Mouse (Mus musculus): ENCODE results near the gene Ly86. TPM values are rescaled to one million over a fixed set of nuclear protein-coding genes. Genes with fewer than 3 reads are reported as not detected.

The Ly86 gene
- total and polyA plus RNA-seq, 2 experiments = 4.4 to 8.6 TPM

DNA sequence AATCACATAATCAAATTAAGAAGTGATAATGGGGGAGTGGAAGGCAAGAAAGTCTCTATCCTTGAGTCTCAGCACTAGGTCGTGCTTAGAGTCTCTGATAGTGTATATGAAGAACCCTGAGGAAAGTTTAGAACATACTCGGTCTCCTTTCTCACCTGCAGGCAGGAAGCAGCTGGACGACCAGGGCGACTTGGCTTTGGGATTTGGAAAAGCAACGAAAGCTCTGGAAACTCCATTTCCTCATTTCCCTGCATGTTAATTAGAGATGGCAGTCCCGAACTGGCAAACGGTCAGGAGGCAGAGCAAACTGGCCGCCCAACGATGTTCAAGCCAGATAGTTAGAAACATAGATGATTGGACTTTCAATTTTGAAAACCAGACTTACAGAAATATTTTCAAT lies 89.8 kb downstream of the Ly86 start:
- Histone ChIP-seq H3K9ac (ENCODE audit: low read depth, low read length) (no peak overlapping the region; the same call in 1 of the 2 replicates), H3K36me3 (ENCODE audit: control insufficient read depth, insufficient read depth, low read length) (no peaks in the 10 kb centered on the region), H3K4me3 (ENCODE audit: insufficient read depth, low read depth, low read length) (no peak overlapping the region), H3K79me2 (ENCODE audit: control insufficient read depth, insufficient read depth, low read length) (no peaks in the 10 kb centered on the region), H3K27me3 (ENCODE audit: control insufficient read depth, insufficient read depth, low read length) (no peaks in the 10 kb centered on the region), H3K4me1 (ENCODE audit: control insufficient read depth, insufficient read depth, low read length) (0 out of 2 replicates have a peak, but pooled peaks cover 2% of the 10 kb centered on the region), H3K27ac (replicated peaks; ENCODE audit: insufficient read depth, low read depth, low read length) (peak overlapping the region; percentile 46; the same call in 1 of the 2 replicates)
- no peak for DNase-seq (ENCODE audit: extremely low read depth, low read depth, low spot score)
- TF ChIP-seq POLR2A (IDR thresholded peaks at IDR 0.05; ENCODE audit: extremely low read depth, insufficient read depth, low read length) (no peak), CTCF (IDR thresholded peaks at IDR 0.05; ENCODE audit: low read depth, low read length) (no peak)
- WGBS = 36% methylated on average over 9 of the region's 9 CpGs

DNA sequence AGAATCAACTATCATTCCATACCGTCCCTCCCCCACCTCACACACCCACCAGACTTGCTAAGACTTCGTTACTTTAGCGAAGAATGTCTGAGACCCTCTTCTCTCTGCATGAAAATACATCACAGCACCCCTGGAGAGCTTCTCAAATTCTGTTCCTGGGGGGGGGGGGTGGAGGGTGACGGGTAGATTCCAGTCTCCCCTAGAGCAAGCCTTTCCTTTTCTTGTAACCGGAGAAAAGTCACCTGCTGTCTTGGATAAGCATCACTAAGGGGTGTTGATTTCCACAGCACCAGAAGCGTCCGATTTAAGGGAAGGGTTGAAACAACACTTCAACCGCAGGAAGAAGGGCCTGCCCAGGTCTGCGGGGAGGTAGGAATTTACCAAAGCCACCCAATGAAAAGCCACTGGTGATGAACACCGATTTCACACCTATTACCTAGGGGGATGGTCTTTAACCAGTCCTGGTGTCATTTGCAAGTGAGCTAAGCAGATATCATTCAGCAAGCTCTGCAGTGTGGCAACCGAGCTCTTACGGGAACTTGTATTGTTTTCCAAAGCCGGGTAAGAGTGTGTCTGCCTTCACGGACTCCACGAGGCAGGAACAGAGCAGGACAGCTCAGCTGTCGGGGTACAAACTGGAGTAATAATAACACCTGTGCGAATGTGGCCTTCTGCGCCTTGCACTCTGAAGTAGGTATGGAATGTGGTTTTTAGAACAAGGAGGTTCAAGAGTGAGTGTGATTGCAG lies 91.4 kb downstream of the Ly86 start:
- Histone ChIP-seq H3K9ac (ENCODE audit: low read depth, low read length) (no peak overlapping the region), H3K27me3 (ENCODE audit: control insufficient read depth, insufficient read depth, low read length) (no peaks in the 10 kb centered on the region), H3K4me3 (ENCODE audit: insufficient read depth, low read depth, low read length) (no peak overlapping the region), H3K79me2 (ENCODE audit: control insufficient read depth, insufficient read depth, low read length) (no peaks in the 10 kb centered on the region), H3K27ac (replicated peaks; ENCODE audit: insufficient read depth, low read depth, low read length) (no peak overlapping the region), H3K36me3 (ENCODE audit: control insufficient read depth, insufficient read depth, low read length) (no peaks in the 10 kb centered on the region), H3K4me1 (ENCODE audit: control insufficient read depth, insufficient read depth, low read length) (0 out of 2 replicates have a peak, but pooled peaks cover 2% of the 10 kb centered on the region)
- no peak for DNase-seq (ENCODE audit: extremely low read depth, low read depth, low spot score)
- TF ChIP-seq POLR2A (IDR thresholded peaks at IDR 0.05; ENCODE audit: extremely low read depth, insufficient read depth, low read length) = no peak
- no peak for TF ChIP-seq CTCF (IDR thresholded peaks at IDR 0.05; ENCODE audit: low read depth, low read length)
- WGBS = 68% methylated on average over 18 of the region's 18 CpGs

DNA sequence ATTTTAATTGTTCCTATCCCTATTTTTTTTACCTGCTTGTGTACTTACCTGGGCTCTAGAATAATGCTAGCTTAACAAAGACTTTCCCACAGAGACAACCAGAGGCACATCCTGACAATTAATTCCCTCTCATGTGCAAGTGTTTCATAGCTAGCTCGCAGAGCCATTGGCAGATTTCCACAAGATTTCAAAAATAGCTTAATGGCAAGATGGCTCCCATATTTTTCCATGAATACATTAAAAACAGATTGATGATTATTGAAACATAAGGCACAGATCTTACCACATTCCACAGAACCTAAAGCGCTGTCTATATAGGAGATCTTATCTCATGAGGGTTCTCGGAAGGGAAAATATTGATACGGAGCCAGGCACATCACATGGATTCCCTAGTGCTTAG lies 93.8 kb downstream of the Ly86 start:
- H3K4me3 ChIP-seq (ENCODE audit: insufficient read depth, low read depth, low read length) = no peak overlapping the region
- no peaks in the 10 kb centered on the region for H3K36me3 ChIP-seq (ENCODE audit: control insufficient read depth, insufficient read depth, low read length)
- DNase-seq (ENCODE audit: extremely low read depth, low read depth, low spot score) = no peak
- no peaks in the 10 kb centered on the region for H3K27me3 ChIP-seq (ENCODE audit: control insufficient read depth, insufficient read depth, low read length)
- TF ChIP-seq CTCF (IDR thresholded peaks at IDR 0.05; ENCODE audit: low read depth, low read length) (no peak), POLR2A (IDR thresholded peaks at IDR 0.05; ENCODE audit: extremely low read depth, insufficient read depth, low read length) (no peak)
- no peaks in the 10 kb centered on the region for H3K79me2 ChIP-seq (ENCODE audit: control insufficient read depth, insufficient read depth, low read length)
- H3K9ac ChIP-seq (ENCODE audit: low read depth, low read length) = no peak overlapping the region
- H3K27ac ChIP-seq (replicated peaks; ENCODE audit: insufficient read depth, low read depth, low read length) = no peak overlapping the region
- H3K4me1 ChIP-seq (ENCODE audit: control insufficient read depth, insufficient read depth, low read length) = 0 out of 2 replicates have a peak, but pooled peaks cover 2% of the 10 kb centered on the region
- WGBS = 93% methylated on average over 4 of the region's 4 CpGs

DNA sequence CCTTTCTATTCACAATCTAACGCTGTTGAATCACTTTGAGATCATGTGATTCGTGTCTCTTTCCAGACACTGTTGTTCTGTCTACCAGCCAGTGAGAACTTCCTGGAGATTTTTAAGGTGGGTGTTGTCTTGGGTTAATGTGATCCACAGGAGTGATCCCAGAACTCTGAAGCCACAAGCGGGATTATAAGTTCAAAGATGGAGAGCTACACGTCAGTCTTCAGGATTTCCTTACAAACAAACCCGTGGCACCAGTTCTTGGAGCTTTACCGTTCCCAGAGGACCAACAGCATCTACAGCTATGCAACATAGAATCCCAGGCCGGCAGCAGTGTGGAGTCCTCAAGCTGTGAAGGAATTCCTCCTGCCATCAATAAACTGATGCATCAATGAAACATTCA lies 94.5 kb downstream of the Ly86 start:
- no peak for DNase-seq (ENCODE audit: extremely low read depth, low read depth, low spot score)
- Histone ChIP-seq H3K9ac (ENCODE audit: low read depth, low read length) (no peak overlapping the region), H3K36me3 (ENCODE audit: control insufficient read depth, insufficient read depth, low read length) (no peaks in the 10 kb centered on the region), H3K79me2 (ENCODE audit: control insufficient read depth, insufficient read depth, low read length) (no peaks in the 10 kb centered on the region), H3K27ac (replicated peaks; ENCODE audit: insufficient read depth, low read depth, low read length) (no peak overlapping the region), H3K4me1 (ENCODE audit: control insufficient read depth, insufficient read depth, low read length) (0 out of 2 replicates have a peak, but pooled peaks cover 2% of the 10 kb centered on the region), H3K27me3 (ENCODE audit: control insufficient read depth, insufficient read depth, low read length) (no peaks in the 10 kb centered on the region), H3K4me3 (ENCODE audit: insufficient read depth, low read depth, low read length) (no peak overlapping the region)
- 78% methylated on average over 7 of the region's 7 CpGs for WGBS
- TF ChIP-seq POLR2A (IDR thresholded peaks at IDR 0.05; ENCODE audit: extremely low read depth, insufficient read depth, low read length) (no peak), CTCF (IDR thresholded peaks at IDR 0.05; ENCODE audit: low read depth, low read length) (no peak)

DNA sequence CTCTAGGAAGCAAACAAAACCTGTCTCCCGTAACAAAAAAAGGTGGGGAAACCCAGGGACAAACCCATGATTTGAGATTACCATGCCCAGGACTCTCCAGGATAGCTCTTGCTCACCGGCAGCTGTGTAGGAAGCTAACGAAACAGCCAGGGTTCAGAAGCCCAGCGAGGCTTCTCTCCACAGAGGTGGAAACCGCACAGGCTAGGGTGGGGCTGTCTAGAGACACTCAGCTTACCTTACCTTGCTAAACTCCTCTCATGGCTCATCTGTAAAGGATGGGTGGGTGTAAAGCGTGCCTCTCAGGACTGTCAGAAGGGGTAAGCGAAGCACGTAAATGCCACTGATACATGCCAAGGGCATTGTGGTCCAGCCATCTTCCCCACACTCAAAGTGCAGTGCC lies 94.9 kb downstream of the Ly86 start:
- TF ChIP-seq POLR2A (IDR thresholded peaks at IDR 0.05; ENCODE audit: extremely low read depth, insufficient read depth, low read length) = no peak
- TF ChIP-seq CTCF (IDR thresholded peaks at IDR 0.05; ENCODE audit: low read depth, low read length) = no peak
- DNase-seq (ENCODE audit: extremely low read depth, low read depth, low spot score) = no peak
- H3K4me3 ChIP-seq (ENCODE audit: insufficient read depth, low read depth, low read length) = no peak overlapping the region
- no peak overlapping the region for H3K9ac ChIP-seq (ENCODE audit: low read depth, low read length)
- no peaks in the 10 kb centered on the region for H3K27me3 ChIP-seq (ENCODE audit: control insufficient read depth, insufficient read depth, low read length)
- no peak overlapping the region for H3K27ac ChIP-seq (replicated peaks; ENCODE audit: insufficient read depth, low read depth, low read length)
- 88% methylated on average over 8 of the region's 8 CpGs for WGBS
- H3K79me2 ChIP-seq (ENCODE audit: control insufficient read depth, insufficient read depth, low read length) = no peaks in the 10 kb centered on the region
- H3K36me3 ChIP-seq (ENCODE audit: control insufficient read depth, insufficient read depth, low read length) = no peaks in the 10 kb centered on the region
- 0 out of 2 replicates have a peak, but pooled peaks cover under 1% of the 10 kb centered on the region for H3K4me1 ChIP-seq (ENCODE audit: control insufficient read depth, insufficient read depth, low read length)
